Mouse (Mus musculus): Measurements from ENCODE around the gene Ctrl. TPM values are rescaled to one million over a fixed set of nuclear protein-coding genes. Genes with fewer than 3 reads are reported as not detected.

Ctrl gene
- polyA plus RNA-seq, 1 experiment from 2014 or later, result 3.1 TPM

DNA sequence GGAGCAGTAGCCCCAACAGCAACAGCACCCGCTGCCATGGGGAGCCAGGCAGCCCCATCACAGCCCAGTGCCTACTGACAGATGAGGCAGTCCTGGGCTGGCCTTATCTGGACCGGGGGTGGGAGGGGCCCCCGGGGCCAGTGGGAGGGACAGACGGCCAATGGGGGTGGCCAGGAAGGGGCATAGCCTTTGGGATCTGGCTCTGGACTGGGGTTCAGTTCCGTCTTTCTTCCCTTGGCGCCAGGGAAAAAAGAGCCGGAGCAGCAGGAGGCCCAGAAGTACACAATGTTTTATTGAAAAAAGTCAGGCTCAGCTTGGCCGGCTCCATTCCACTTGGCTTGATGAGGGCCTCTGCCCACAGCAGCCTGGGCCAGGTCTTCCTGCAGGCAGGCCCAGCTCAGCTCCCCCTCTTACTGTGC, 9.7 kb upstream of the Ctrl start, which contains the start of gene Lcat:
Lcat (minus strand) TSS at position 62 of the 419 bp plus-strand sequence.
- Histone ChIP-seq H3K4me3 (ENCODE audit: low read length) (no peak within 1 kb of the TSS), H3K9ac (ENCODE audit: low read depth, low read length) (no peak within 1 kb of the TSS), H3K4me2 (ENCODE audit: low read depth, low read length) (no peak within 1 kb of the TSS), H3K4me1 (ENCODE audit: control insufficient read depth, insufficient read depth, low read length) (peaks cover 4% of the 10 kb centered on the region; the same call in 1 of the 2 replicates), H3K36me3 (ENCODE audit: control insufficient read depth, insufficient read depth, low read length) (peaks cover 5% of the 10 kb centered on the region; the same call in 1 of the 2 replicates), H3K27ac (ENCODE audit: low read length) (no peak within 1 kb of the TSS), H3K9me3 (ENCODE audit: control insufficient read depth, low read length) (no peaks in the 10 kb centered on the region), H3K27me3 (replicated peaks; ENCODE audit: control insufficient read depth, insufficient read depth, low read length) (no peaks in the 10 kb centered on the region)
- ATAC-seq, result no peak
- WGBS, result 86% methylated on average over 8 of the region's 8 CpGs

DNA sequence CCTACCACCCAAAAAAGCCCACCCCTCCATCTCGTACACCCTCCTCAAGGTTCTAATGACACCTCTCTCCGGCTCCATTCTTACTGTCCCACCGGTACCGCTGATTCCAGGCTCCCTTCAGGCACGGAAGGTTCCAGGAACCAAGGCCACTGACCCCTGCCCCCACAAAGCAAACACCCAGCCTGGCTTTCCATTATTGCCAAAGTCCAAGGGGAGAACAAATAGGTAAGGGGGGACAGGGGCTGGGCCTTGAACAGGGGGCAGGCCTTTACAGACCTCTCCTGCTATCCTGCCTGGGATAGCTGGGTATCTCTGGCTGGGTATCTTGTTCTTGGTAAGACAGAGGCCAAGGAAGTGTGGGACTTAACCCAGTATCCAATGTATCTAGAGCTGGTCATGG, 8.9 kb upstream of the Ctrl start:
- Histone ChIP-seq H3K27ac (ENCODE audit: low read length) (no peak overlapping the region), H3K27me3 (replicated peaks; ENCODE audit: control insufficient read depth, insufficient read depth, low read length) (no peaks in the 10 kb centered on the region), H3K4me1 (ENCODE audit: control insufficient read depth, insufficient read depth, low read length) (peaks cover 8% of the 10 kb centered on the region; the same call in 1 of the 2 replicates), H3K4me2 (ENCODE audit: low read depth, low read length) (no peak overlapping the region), H3K4me3 (ENCODE audit: low read length) (no peak overlapping the region), H3K9me3 (ENCODE audit: control insufficient read depth, low read length) (no peaks in the 10 kb centered on the region), H3K36me3 (ENCODE audit: control insufficient read depth, insufficient read depth, low read length) (peaks cover 5% of the 10 kb centered on the region; the same call in 1 of the 2 replicates), H3K9ac (ENCODE audit: low read depth, low read length) (no peak overlapping the region)
- 91% methylated on average over 5 of the region's 5 CpGs for WGBS
- ATAC-seq, result no peak

DNA sequence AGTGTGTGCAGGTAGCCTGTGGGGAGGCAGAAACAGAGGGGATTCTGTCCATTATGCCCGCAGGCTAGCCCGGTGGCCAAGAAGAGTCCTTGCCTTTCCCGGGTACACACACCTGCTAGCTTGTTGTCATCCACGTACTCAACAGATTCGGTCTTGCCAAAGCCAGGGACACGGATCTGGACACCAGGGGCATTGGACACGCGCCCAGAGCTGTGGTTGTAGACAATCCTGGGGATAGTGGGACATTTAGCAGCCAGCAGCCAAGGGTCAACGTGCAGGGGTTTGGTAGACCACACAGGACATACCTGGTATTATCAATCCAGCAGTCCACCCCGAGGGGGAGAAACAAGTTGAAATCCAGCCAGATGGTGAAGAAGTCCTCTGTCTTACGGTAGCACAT, 8.4 kb upstream of the Ctrl start:
- Histone ChIP-seq H3K4me3 (ENCODE audit: low read length) (no peak overlapping the region), H3K36me3 (ENCODE audit: control insufficient read depth, insufficient read depth, low read length) (peaks cover 5% of the 10 kb centered on the region; the same call in 1 of the 2 replicates), H3K27me3 (replicated peaks; ENCODE audit: control insufficient read depth, insufficient read depth, low read length) (no peaks in the 10 kb centered on the region), H3K9ac (ENCODE audit: low read depth, low read length) (no peak overlapping the region), H3K4me1 (ENCODE audit: control insufficient read depth, insufficient read depth, low read length) (peaks cover 8% of the 10 kb centered on the region; the same call in 1 of the 2 replicates), H3K9me3 (ENCODE audit: control insufficient read depth, low read length) (no peaks in the 10 kb centered on the region), H3K4me2 (ENCODE audit: low read depth, low read length) (no peak overlapping the region), H3K27ac (ENCODE audit: low read length) (no peak overlapping the region)
- WGBS, result 91% methylated on average over 11 of the region's 11 CpGs
- ATAC-seq, result no peak

DNA sequence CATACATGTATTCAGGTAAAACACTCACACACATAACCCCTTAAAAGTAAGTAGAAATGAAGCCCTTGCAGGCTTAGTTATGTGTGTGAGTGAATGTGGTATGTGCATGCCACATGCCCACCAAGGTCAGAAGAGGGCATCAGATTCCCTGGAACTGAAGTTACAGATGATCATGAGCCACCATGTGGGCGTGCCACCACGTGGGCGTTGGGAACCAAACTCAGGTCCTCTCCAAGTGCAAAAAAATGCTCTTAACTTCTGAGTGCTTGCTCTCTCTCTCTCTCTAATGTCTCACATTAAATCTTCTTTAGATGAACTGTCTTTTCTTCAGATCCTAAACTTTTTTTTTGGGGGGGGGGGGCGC, 4.6 kb upstream of the Ctrl start, which contains the start of gene Psmb10:
Psmb10 (minus strand) TSS at position 139 of the 364 bp plus-strand sequence.
- Histone ChIP-seq H3K4me3 (ENCODE audit: low read length) (peak within 1 kb of the TSS; percentile 89), H3K27ac (ENCODE audit: low read length) (peak within 1 kb of the TSS; percentile 85), H3K9ac (ENCODE audit: low read depth, low read length) (peak within 1 kb of the TSS; percentile 87), H3K4me1 (ENCODE audit: control insufficient read depth, insufficient read depth, low read length) (peaks cover 16% of the 10 kb centered on the region), H3K9me3 (ENCODE audit: control insufficient read depth, low read length) (no peaks in the 10 kb centered on the region), H3K36me3 (ENCODE audit: control insufficient read depth, insufficient read depth, low read length) (0 out of 2 replicates have a peak, but pooled peaks cover 5% of the 10 kb centered on the region), H3K27me3 (replicated peaks; ENCODE audit: control insufficient read depth, insufficient read depth, low read length) (no peaks in the 10 kb centered on the region), H3K4me2 (ENCODE audit: low read depth, low read length) (peak within 1 kb of the TSS; percentile 80)
- WGBS, result 27% methylated on average over 4 of the region's 4 CpGs
- ATAC-seq, result peak; percentile 9; the same call in 1 of the 2 replicates

DNA sequence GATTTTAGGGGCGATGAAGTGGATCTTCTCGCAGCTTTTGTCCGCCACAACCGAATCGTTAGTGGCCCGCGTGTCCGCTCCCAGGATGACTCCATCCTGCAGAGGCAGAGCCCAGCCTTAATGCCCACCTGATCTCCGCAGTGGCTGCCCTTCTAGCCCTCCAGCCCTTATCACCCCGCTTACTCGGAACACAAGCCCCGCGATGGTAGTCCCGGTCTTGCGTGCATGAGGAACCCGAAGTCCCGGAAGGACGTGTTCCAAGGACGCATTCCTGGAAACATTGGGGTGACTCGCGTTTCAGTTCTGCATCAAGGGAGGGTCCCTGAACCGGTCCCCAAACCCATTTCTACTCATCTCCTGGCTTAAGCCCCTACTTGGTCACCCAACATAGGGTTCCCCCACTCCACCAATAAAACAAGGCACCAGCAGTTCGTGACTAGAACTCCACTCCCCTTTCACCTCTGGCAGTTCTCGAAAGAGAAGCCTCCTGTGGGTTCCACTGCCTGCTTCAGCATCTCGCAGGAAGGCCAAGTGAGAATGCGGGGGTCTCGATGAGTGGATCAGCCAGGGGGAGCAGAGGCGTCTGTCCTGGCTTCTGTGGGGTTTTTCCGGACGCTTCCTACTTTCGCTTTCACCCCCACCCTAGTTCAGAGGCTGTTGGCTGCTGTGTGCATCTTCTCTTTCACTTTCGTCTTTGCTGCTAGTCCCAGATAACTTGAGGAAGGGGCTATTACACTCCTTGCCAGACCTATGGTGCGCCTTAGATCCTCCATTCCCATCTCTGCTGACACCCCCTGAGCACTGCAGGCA, 4.0 kb upstream of the Ctrl start:
- Histone ChIP-seq H3K9ac (ENCODE audit: low read depth, low read length) (peak overlapping the region; percentile 87), H3K36me3 (ENCODE audit: control insufficient read depth, insufficient read depth, low read length) (0 out of 2 replicates have a peak, but pooled peaks cover 5% of the 10 kb centered on the region), H3K27ac (ENCODE audit: low read length) (peak overlapping the region; percentile 85), H3K4me3 (ENCODE audit: low read length) (peak overlapping the region; percentile 89), H3K27me3 (replicated peaks; ENCODE audit: control insufficient read depth, insufficient read depth, low read length) (no peaks in the 10 kb centered on the region), H3K4me1 (ENCODE audit: control insufficient read depth, insufficient read depth, low read length) (peaks cover 16% of the 10 kb centered on the region), H3K4me2 (ENCODE audit: low read depth, low read length) (peak overlapping the region; percentile 80), H3K9me3 (ENCODE audit: control insufficient read depth, low read length) (no peaks in the 10 kb centered on the region)
- WGBS, result 2% methylated on average over 33 of the region's 33 CpGs
- peak; percentile 47 for ATAC-seq

DNA sequence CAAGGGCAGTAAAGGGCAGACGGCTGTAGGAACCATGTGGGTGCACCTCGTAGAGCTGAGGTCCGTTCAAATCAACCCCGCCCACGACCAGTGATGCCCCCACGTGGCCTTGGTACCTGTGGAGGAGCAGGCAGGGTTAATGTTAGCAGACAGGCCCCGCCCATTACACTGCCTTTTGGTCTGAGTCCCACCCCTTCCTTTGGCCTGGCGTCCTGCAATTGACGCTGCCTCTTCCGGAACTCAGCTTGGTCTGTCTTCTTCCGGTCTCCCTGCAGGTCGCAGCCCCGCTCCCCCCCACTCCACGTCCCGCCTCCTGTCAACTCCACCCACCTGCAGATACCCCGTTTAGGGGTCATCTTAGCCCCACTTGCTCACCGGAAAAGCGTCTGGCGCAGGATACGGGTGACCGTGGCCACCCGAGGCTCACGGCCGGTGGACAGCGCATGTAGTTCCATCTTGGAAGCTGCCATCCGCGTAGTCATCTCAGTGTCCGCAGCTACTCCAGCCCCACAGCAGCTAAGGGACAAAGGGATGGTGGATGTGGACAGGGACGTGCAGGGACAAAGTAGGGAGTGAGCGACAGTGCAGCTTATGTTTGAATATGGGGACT, 3.3 kb upstream of the Ctrl start:
- Histone ChIP-seq H3K36me3 (ENCODE audit: control insufficient read depth, insufficient read depth, low read length) (0 out of 2 replicates have a peak, but pooled peaks cover 8% of the 10 kb centered on the region), H3K4me1 (ENCODE audit: control insufficient read depth, insufficient read depth, low read length) (peaks cover 16% of the 10 kb centered on the region), H3K9ac (ENCODE audit: low read depth, low read length) (peak overlapping the region; percentile 87), H3K27ac (ENCODE audit: low read length) (peak overlapping the region; percentile 85), H3K4me3 (ENCODE audit: low read length) (peak overlapping the region; percentile 89), H3K9me3 (ENCODE audit: control insufficient read depth, low read length) (no peaks in the 10 kb centered on the region), H3K4me2 (ENCODE audit: low read depth, low read length) (peak overlapping the region; percentile 80), H3K27me3 (replicated peaks; ENCODE audit: control insufficient read depth, insufficient read depth, low read length) (no peaks in the 10 kb centered on the region)
- peak; percentile 90 for ATAC-seq
- under 1% methylated on average over 30 of the region's 30 CpGs for WGBS

DNA sequence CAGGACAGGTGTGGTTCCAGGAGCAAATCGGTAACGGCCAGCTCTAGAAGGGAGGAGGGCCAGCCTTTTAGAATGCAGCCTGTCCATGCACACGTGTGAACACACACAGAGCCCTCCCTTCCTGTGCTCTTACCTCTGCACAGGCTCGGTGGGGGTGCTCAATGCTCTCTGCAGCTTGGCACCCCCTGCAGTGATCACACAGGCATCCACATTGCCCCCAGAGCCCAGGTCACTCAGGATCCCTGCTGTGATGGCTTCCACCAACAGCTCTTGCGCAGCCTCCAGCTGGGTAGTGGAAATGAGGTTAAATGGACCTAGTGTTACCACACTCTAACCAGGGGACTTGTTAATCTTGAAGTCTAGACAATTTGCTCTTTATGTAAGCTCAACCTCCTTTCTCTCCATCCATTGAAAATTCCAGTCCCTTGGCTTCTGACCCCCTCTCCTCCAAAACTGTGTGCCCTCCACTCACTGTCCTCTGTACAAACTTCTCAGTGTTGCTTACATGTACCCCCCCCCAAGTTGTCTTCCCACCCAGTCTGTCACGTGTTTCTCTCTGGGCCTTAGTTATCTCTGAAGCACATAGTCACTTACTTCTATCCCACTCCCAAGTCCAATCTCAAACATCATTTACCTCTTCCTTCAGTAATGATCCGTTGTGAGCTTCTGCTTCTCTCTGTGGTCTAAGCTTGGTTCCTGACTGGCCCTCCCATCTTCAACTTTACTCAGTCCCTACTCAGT, 2.4 kb upstream of the Ctrl start:
- Histone ChIP-seq H3K4me3 (ENCODE audit: low read length) (peak overlapping the region; percentile 89), H3K36me3 (ENCODE audit: control insufficient read depth, insufficient read depth, low read length) (0 out of 2 replicates have a peak, but pooled peaks cover 8% of the 10 kb centered on the region), H3K4me1 (ENCODE audit: control insufficient read depth, insufficient read depth, low read length) (peaks cover 16% of the 10 kb centered on the region), H3K27ac (ENCODE audit: low read length) (peak overlapping the region; percentile 48; the same call in 1 of the 2 replicates), H3K9ac (ENCODE audit: low read depth, low read length) (peak overlapping the region; percentile 87), H3K9me3 (ENCODE audit: control insufficient read depth, low read length) (no peaks in the 10 kb centered on the region), H3K27me3 (replicated peaks; ENCODE audit: control insufficient read depth, insufficient read depth, low read length) (no peaks in the 10 kb centered on the region), H3K4me2 (ENCODE audit: low read depth, low read length) (peak overlapping the region; percentile 80)
- WGBS, result 30% methylated on average over 7 of the region's 7 CpGs
- ATAC-seq, result no peak

DNA sequence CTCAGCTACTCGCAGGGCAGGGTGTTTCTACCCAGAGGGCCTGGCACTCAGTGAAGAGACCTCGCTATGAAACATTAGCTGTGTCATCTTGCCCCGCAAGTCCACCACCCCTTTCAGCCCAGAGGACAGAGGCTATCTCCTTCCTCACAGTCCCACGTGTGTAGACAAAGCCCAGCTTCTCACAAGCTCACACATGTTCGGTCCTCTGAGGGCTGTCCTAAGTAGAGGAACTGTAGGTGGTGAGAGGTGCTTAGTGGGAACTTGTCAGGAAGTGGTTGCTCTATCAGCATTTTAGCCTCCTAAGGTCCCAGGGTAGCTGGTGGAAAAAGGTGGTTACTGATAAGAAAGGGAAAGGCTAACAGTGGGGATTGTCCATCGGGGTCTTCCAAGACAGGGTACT, 1.4 kb upstream of the Ctrl start:
- H3K4me1 ChIP-seq (ENCODE audit: control insufficient read depth, insufficient read depth, low read length), result peaks cover 16% of the 10 kb centered on the region
- 0 out of 2 replicates have a peak, but pooled peaks cover 8% of the 10 kb centered on the region for H3K36me3 ChIP-seq (ENCODE audit: control insufficient read depth, insufficient read depth, low read length)
- WGBS, result 79% methylated on average over 6 of the region's 6 CpGs
- no peak overlapping the region for H3K4me2 ChIP-seq (ENCODE audit: low read depth, low read length)
- no peak overlapping the region for H3K4me3 ChIP-seq (ENCODE audit: low read length)
- no peak overlapping the region for H3K9ac ChIP-seq (ENCODE audit: low read depth, low read length)
- no peak for ATAC-seq
- no peaks in the 10 kb centered on the region for H3K27me3 ChIP-seq (replicated peaks; ENCODE audit: control insufficient read depth, insufficient read depth, low read length)
- no peak overlapping the region for H3K27ac ChIP-seq (ENCODE audit: low read length)
- H3K9me3 ChIP-seq (ENCODE audit: control insufficient read depth, low read length), result no peaks in the 10 kb centered on the region

DNA sequence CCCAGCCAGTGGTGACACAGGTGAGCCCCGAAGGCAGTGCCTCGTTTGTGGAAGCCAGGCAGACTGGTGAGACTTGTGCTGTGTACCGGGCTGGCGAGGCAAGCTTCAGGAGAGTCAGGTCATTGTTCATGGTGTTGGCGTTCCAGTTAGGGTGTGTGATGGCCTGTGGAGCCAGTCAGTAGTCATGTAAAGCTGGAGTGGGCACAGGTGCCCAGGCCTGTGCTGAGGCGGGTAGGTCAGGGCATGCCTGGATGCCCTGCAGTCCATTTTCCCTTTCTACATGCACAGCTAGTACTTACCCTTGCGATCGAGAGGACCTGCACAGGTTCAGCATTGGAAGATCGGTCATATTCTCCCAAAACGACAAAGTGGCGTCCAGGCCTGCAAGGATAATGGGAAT, 1.1 kb downstream of the Ctrl start:
- H3K27ac ChIP-seq (ENCODE audit: low read length), result no peak overlapping the region
- WGBS, result 89% methylated on average over 11 of the region's 11 CpGs
- H3K4me2 ChIP-seq (ENCODE audit: low read depth, low read length), result no peak overlapping the region
- no peaks in the 10 kb centered on the region for H3K9me3 ChIP-seq (ENCODE audit: control insufficient read depth, low read length)
- peaks cover 8% of the 10 kb centered on the region for H3K4me1 ChIP-seq (ENCODE audit: control insufficient read depth, insufficient read depth, low read length)
- H3K36me3 ChIP-seq (ENCODE audit: control insufficient read depth, insufficient read depth, low read length), result 0 out of 2 replicates have a peak, but pooled peaks cover 8% of the 10 kb centered on the region
- H3K9ac ChIP-seq (ENCODE audit: low read depth, low read length), result no peak overlapping the region
- H3K27me3 ChIP-seq (replicated peaks; ENCODE audit: control insufficient read depth, insufficient read depth, low read length), result no peaks in the 10 kb centered on the region
- no peak for ATAC-seq
- no peak overlapping the region for H3K4me3 ChIP-seq (ENCODE audit: low read length)
